Mouse (Mus musculus) hindbrain, embryonic 14.5 days (tissue): ENCODE measurements around the gene Dynlt1b. TPM values are rescaled to one million over a fixed set of nuclear protein-coding genes. Genes with fewer than 3 reads are reported as not detected.

Source experiments
- polyA plus RNA-seq: library from polyadenylated mRNA; unstranded; fragments of >200 nt; fragmentation: Nextera tagmentation; extraction: Ambion mirVana; gene quantifications from 2 replicates; pipeline ENCODE4 v1.2.1, GENCODE M21; 2014

Gene Dynlt1b
- polyA plus RNA-seq, 1 experiment from 2014 or later = 1,455 TPM

Other genes starting within 250 kb of the Dynlt1b start
- 59.6 and 67.4 TPM in 2 replicates for gene Tmem181a, start 173.3 kb upstream of the Dynlt1b start, polyA plus RNA-seq
- 51.3 and 51.5 TPM in 2 replicates for gene Dynlt1a, start 112.6 kb upstream of the Dynlt1b start, polyA plus RNA-seq
- 36.3 and 46.8 TPM in 2 replicates for gene Dynlt1c, start 171.6 kb downstream of the Dynlt1b start, polyA plus RNA-seq
- gene Dynlt1f, start 225.8 kb downstream of the Dynlt1b start, polyA plus RNA-seq = 290 and 320 TPM in 2 replicates
- gene Sytl3, start 229.0 kb downstream of the Dynlt1b start, polyA plus RNA-seq = 0.91 and 1.0 TPM in 2 replicates